Mouse (Mus musculus): ENCODE measurements around the gene Tcf20. TPM values are rescaled to one million over a fixed set of nuclear protein-coding genes. Genes with fewer than 3 reads are reported as not detected.

The Tcf20 gene
- polyA plus RNA-seq, 1 experiment from 2014 or later = 5.6 TPM

- WGBS = 58% methylated on average over 9 of the region's 9 CpGs
- Histone ChIP-seq H3K4me3 (replicated peaks; ENCODE audit: low read depth, low read length) (no peak overlapping the region), H3K27ac (no peak overlapping the region), H3K27me3 (ENCODE audit: insufficient read depth, low read length) (no peaks in the 10 kb centered on the region; the same call in 1 of the 2 replicates), H3K4me2 (ENCODE audit: low read length) (no peak overlapping the region), H3K36me3 (ENCODE audit: insufficient read depth, low read length) (no peaks in the 10 kb centered on the region), H3K4me1 (replicated peaks; ENCODE audit: insufficient read depth, low read length) (no peaks in the 10 kb centered on the region), H3K9me3 (replicated peaks; ENCODE audit: low read length) (no peaks in the 10 kb centered on the region), H3K9ac (ENCODE audit: low read depth, low read length) (no peak overlapping the region)
- TF ChIP-seq CTCF (IDR thresholded peaks at IDR 0.05; ENCODE audit: low read depth) = no peak
- no peak for DNase-seq (ENCODE audit: low spot score)
- ATAC-seq (replicated peaks; ENCODE audit: low FRiP score, low read depth) = no peak
These were observed 43.0 kb downstream of the Tcf20 start for GRCm38 (mm10) chr15:82944479-82945195.

- Histone ChIP-seq H3K4me3 (replicated peaks; ENCODE audit: low read depth, low read length) (no peak overlapping the region), H3K36me3 (ENCODE audit: insufficient read depth, low read length) (no peaks in the 10 kb centered on the region), H3K4me1 (replicated peaks; ENCODE audit: insufficient read depth, low read length) (peaks cover 16% of the 10 kb centered on the region), H3K27me3 (ENCODE audit: insufficient read depth, low read length) (no peaks in the 10 kb centered on the region), H3K4me2 (ENCODE audit: low read length) (no peak overlapping the region), H3K9me3 (replicated peaks; ENCODE audit: low read length) (no peaks in the 10 kb centered on the region), H3K27ac (no peak overlapping the region), H3K9ac (ENCODE audit: low read depth, low read length) (no peak overlapping the region)
- no peak for TF ChIP-seq CTCF (IDR thresholded peaks at IDR 0.05; ENCODE audit: low read depth)
- WGBS = 66% methylated on average over 8 of the region's 8 CpGs
- DNase-seq (ENCODE audit: low spot score) = no peak
- no peak for ATAC-seq (replicated peaks; ENCODE audit: low FRiP score, low read depth)
These were observed 45.9 kb downstream of the Tcf20 start for GRCm38 (mm10) chr15:82941733-82942132.

GRCm38 (mm10) chr15:82940494-82941214, 47.0 kb downstream of the Tcf20 start:
- no peaks in the 10 kb centered on the region for H3K36me3 ChIP-seq (ENCODE audit: insufficient read depth, low read length)
- H3K4me2 ChIP-seq (ENCODE audit: low read length) = no peak overlapping the region
- ATAC-seq (replicated peaks; ENCODE audit: low FRiP score, low read depth) (no peak), DNase-seq (ENCODE audit: low spot score) (no peak)
- TF ChIP-seq CTCF (IDR thresholded peaks at IDR 0.05; ENCODE audit: low read depth) = no peak
- no peaks in the 10 kb centered on the region for H3K9me3 ChIP-seq (replicated peaks; ENCODE audit: low read length)
- H3K4me3 ChIP-seq (replicated peaks; ENCODE audit: low read depth, low read length) = no peak overlapping the region
- peaks cover 27% of the 10 kb centered on the region for H3K4me1 ChIP-seq (replicated peaks; ENCODE audit: insufficient read depth, low read length)
- H3K9ac ChIP-seq (ENCODE audit: low read depth, low read length) = no peak overlapping the region
- H3K27ac ChIP-seq = no peak overlapping the region
- no peaks in the 10 kb centered on the region for H3K27me3 ChIP-seq (ENCODE audit: insufficient read depth, low read length)
- WGBS = 49% methylated on average over 12 of the region's 12 CpGs

GRCm38 (mm10) chr15:82938155-82938569, 49.5 kb downstream of the Tcf20 start:
- Histone ChIP-seq H3K4me2 (ENCODE audit: low read length) (peak overlapping the region; percentile 29; the same call in 1 of the 2 replicates), H3K27me3 (ENCODE audit: insufficient read depth, low read length) (no peaks in the 10 kb centered on the region), H3K4me3 (replicated peaks; ENCODE audit: low read depth, low read length) (no peak overlapping the region), H3K9me3 (replicated peaks; ENCODE audit: low read length) (no peaks in the 10 kb centered on the region), H3K27ac (no peak overlapping the region), H3K36me3 (ENCODE audit: insufficient read depth, low read length) (no peaks in the 10 kb centered on the region), H3K4me1 (replicated peaks; ENCODE audit: insufficient read depth, low read length) (peaks cover 33% of the 10 kb centered on the region), H3K9ac (ENCODE audit: low read depth, low read length) (no peak overlapping the region)
- WGBS = 9% methylated on average over 17 of the region's 17 CpGs
- TF ChIP-seq CTCF (IDR thresholded peaks at IDR 0.05; ENCODE audit: low read depth) = no peak
- ATAC-seq (replicated peaks; ENCODE audit: low FRiP score, low read depth) = no peak
- DNase-seq (ENCODE audit: low spot score) = peak; percentile 67

- DNase-seq (ENCODE audit: low spot score) = peak; percentile 62
- Histone ChIP-seq H3K4me1 (replicated peaks; ENCODE audit: insufficient read depth, low read length) (peaks cover 33% of the 10 kb centered on the region), H3K27ac (no peak overlapping the region), H3K9me3 (replicated peaks; ENCODE audit: low read length) (no peaks in the 10 kb centered on the region), H3K4me2 (ENCODE audit: low read length) (no peak overlapping the region), H3K9ac (ENCODE audit: low read depth, low read length) (no peak overlapping the region), H3K36me3 (ENCODE audit: insufficient read depth, low read length) (no peaks in the 10 kb centered on the region), H3K4me3 (replicated peaks; ENCODE audit: low read depth, low read length) (no peak overlapping the region), H3K27me3 (ENCODE audit: insufficient read depth, low read length) (no peaks in the 10 kb centered on the region)
- ATAC-seq (replicated peaks; ENCODE audit: low FRiP score, low read depth) = no peak
- 41% methylated on average over 5 of the region's 5 CpGs for WGBS
- TF ChIP-seq CTCF (IDR thresholded peaks at IDR 0.05; ENCODE audit: low read depth) = no peak
These were observed 50.2 kb downstream of the Tcf20 start for GRCm38 (mm10) chr15:82937428-82937992.

- Histone ChIP-seq H3K36me3 (ENCODE audit: insufficient read depth, low read length) (no peaks in the 10 kb centered on the region), H3K27ac (no peak overlapping the region), H3K4me2 (ENCODE audit: low read length) (no peak overlapping the region), H3K27me3 (ENCODE audit: insufficient read depth, low read length) (no peaks in the 10 kb centered on the region), H3K4me1 (replicated peaks; ENCODE audit: insufficient read depth, low read length) (peaks cover 36% of the 10 kb centered on the region), H3K9me3 (replicated peaks; ENCODE audit: low read length) (no peaks in the 10 kb centered on the region), H3K4me3 (replicated peaks; ENCODE audit: low read depth, low read length) (no peak overlapping the region), H3K9ac (ENCODE audit: low read depth, low read length) (no peak overlapping the region)
- no peak for TF ChIP-seq CTCF (IDR thresholded peaks at IDR 0.05; ENCODE audit: low read depth)
- ATAC-seq (replicated peaks; ENCODE audit: low FRiP score, low read depth) (no peak), DNase-seq (ENCODE audit: low spot score) (no peak)
- 81% methylated on average over 10 of the region's 10 CpGs for WGBS
These were observed 52.7 kb downstream of the Tcf20 start for GRCm38 (mm10) chr15:82934971-82935370.
